Mouse (Mus musculus): Measurements from ENCODE around the gene Rell1. TPM values are rescaled to one million over a fixed set of nuclear protein-coding genes. Genes with fewer than 3 reads are reported as not detected.

Gene Rell1
- 10 to 100 TPM in 1 of 2 experiments, 1 to 10 TPM in 1; 9.3 to 10.7 TPM for total RNA-seq (2021)
- long read RNA-seq, experiment 1, transcript Rell1-204 (7 exons, 3,241 nt), result major isoform, 8 of 12 reads
- long read RNA-seq, experiment 1, partial matches to known transcripts, result 2 of 12 reads
- long read RNA-seq, experiment 1, other reads (novel, unspliced or antisense), result 2 of 12 reads
- long read RNA-seq, experiment 2, transcript Rell1-204 (7 exons, 3,241 nt), result major isoform, 13 of 17 reads
- long read RNA-seq, experiment 2, partial matches to known transcripts, result 0 of 17 reads
- long read RNA-seq, experiment 2, other reads (novel, unspliced or antisense), result 4 of 17 reads

GRCm38 (mm10) chr5:63968443-63969415 lies at the start of gene Rell1:
Rell1 (minus strand) TSS chr5:63968897.
- peak; percentile 98 for DNase-seq (ENCODE audit: low spot score)

- DNase-seq (ENCODE audit: low spot score), result no peak
These were observed 44.1 kb upstream of the Rell1 start for GRCm38 (mm10) chr5:64012596-64013366.

- DNase-seq (ENCODE audit: low spot score), result no peak
These were observed 37.9 kb upstream of the Rell1 start for GRCm38 (mm10) chr5:64006548-64006947.

- DNase-seq (ENCODE audit: low spot score), result no peak
These were observed 34.6 kb upstream of the Rell1 start for GRCm38 (mm10) chr5:64003302-64003701.

- no peak for DNase-seq (ENCODE audit: low spot score)
These were observed 25.2 kb upstream of the Rell1 start for GRCm38 (mm10) chr5:63993865-63994264.

- DNase-seq (ENCODE audit: low spot score), result no peak
These were observed 22.0 kb upstream of the Rell1 start for GRCm38 (mm10) chr5:63990675-63991074.

- DNase-seq (ENCODE audit: low spot score), result no peak
These were observed 17.6 kb upstream of the Rell1 start for GRCm38 (mm10) chr5:63986337-63986736.

- DNase-seq (ENCODE audit: low spot score), result no peak
These were observed 13.6 kb upstream of the Rell1 start for GRCm38 (mm10) chr5:63982296-63982695.

- DNase-seq (ENCODE audit: low spot score), result no peak
These were observed 2.3 kb upstream of the Rell1 start for GRCm38 (mm10) chr5:63970991-63971390.

GRCm38 (mm10) chr5:63970281-63970732 lies 1.6 kb upstream of the Rell1 start:
- no peak for DNase-seq (ENCODE audit: low spot score)

GRCm38 (mm10) chr5:63969476-63970112 lies 897 bp upstream of the Rell1 start:
- DNase-seq (ENCODE audit: low spot score), result no peak

- no peak for DNase-seq (ENCODE audit: low spot score)
These were observed 1.0 kb downstream of the Rell1 start for GRCm38 (mm10) chr5:63967591-63968141.

- no peak for DNase-seq (ENCODE audit: low spot score)
These were observed 2.3 kb downstream of the Rell1 start for GRCm38 (mm10) chr5:63966379-63966778.

GRCm38 (mm10) chr5:63965946-63966345 lies 2.8 kb downstream of the Rell1 start:
- no peak for DNase-seq (ENCODE audit: low spot score)

GRCm38 (mm10) chr5:63964576-63964975 lies 4.1 kb downstream of the Rell1 start:
- DNase-seq (ENCODE audit: low spot score), result no peak

GRCm38 (mm10) chr5:63961726-63962125 lies 7.0 kb downstream of the Rell1 start:
- DNase-seq (ENCODE audit: low spot score), result no peak

GRCm38 (mm10) chr5:63960565-63960964 lies 8.1 kb downstream of the Rell1 start:
- DNase-seq (ENCODE audit: low spot score), result no peak

GRCm38 (mm10) chr5:63958963-63959708 lies 9.6 kb downstream of the Rell1 start:
- DNase-seq (ENCODE audit: low spot score), result no peak

GRCm38 (mm10) chr5:63957607-63958006 lies 11.1 kb downstream of the Rell1 start:
- DNase-seq (ENCODE audit: low spot score), result peak; percentile 82

- no peak for DNase-seq (ENCODE audit: low spot score)
These were observed 12.3 kb downstream of the Rell1 start for GRCm38 (mm10) chr5:63956411-63956810.
